Mouse (Mus musculus): ENCODE results near the gene Fate1.

DNA sequence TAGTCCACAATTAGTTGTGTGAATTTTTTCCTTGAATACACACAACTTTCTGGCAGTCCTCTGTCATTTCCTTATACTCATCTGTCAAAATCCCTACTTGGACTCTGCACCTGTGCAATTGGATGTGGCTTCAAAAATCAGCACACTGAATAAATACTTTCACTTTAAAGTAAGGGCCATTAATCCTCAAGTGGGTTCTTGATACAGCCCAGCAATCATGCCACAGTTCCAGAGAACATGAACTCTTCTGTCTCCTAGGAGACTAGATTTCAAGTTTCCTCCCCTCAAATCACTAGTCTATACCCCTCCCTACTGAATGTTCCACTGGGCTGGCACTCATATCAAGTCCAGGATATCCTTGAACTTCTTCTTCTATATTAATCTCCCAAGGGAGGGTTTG, 14.4 kb upstream of the Fate1 start:
- no peak for TF ChIP-seq EP300 (optimal IDR thresholded peaks at IDR 0.05)
- TF ChIP-seq CTCF (IDR thresholded peaks at IDR 0.05; ENCODE audit: low read depth) = no peak

All from stomach, postnatal 0 days (tissue).